Comparison of ENCODE assay signal across 9 mouse cellular contexts in the genomic region with DNA sequence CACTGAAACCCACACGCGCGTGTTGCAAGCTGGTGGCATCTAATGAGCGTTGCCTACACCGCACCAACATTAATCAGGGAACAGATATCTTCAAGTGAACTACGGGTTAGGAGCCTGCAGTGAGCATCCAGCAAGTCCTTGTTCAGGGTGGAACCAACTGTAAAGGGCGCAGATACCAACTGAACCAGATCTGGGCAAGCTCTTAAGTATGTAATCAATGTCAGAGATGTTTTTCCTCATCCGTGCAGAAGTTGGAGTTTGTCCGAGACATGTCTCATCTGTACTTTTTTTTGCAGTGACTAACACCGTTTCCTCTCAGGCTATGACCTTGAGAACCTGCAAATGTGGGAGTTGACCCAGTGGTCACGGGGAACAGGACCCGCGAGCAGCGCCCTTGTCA. TPM values are rescaled to one million over a fixed set of nuclear protein-coding genes. Genes with fewer than 3 reads are reported as not detected.
DNase-seq lines count a peak whose midpoint lies in the region; ATAC-seq lines count a peak whose summit lies in the region.
"Had no signal": no experiment of that assay in that cellular context is flagged by ENCODE, and none has a peak within 500 bp of the region (broad histone marks: within the 10 kb centered on the region; RNA-seq: fewer than 3 reads in every experiment).

No protein-coding gene starts in this region.

- ATAC-seq in heart, embryonic 15.5 days (replicated peaks; ENCODE audit: insufficient number of reproducible peaks, insufficient read depth, low FRiP score, low read depth) = no peak
- peak; percentile 11; the same call in 1 of the 2 replicates for ATAC-seq in embryonic facial prominence, embryonic 11.5 days (replicated peaks; ENCODE audit: insufficient number of reproducible peaks, low FRiP score, low TSS enrichment, low read depth)
- no peak for ATAC-seq in hindbrain, embryonic 14.5 days (ENCODE audit: low FRiP score)
- ATAC-seq in midbrain, embryonic 14.5 days (ENCODE audit: low FRiP score, low TSS enrichment) = no peak

- H3K4me1 ChIP-seq in heart, embryonic 15.5 days (replicated peaks) = peaks cover 19% of the 10 kb centered on the region
- peaks cover 2% of the 10 kb centered on the region; the same call in 1 of the 2 replicates for H3K4me1 ChIP-seq in embryonic facial prominence, embryonic 11.5 days (ENCODE audit: control insufficient read depth, insufficient read depth, low read length)
- H3K4me1 ChIP-seq in hindbrain, embryonic 14.5 days (replicated peaks; ENCODE audit: control insufficient read depth, insufficient read depth, low read length) = no peaks in the 10 kb centered on the region; the same call in 1 of the 2 replicates
- H3K4me1 ChIP-seq in midbrain, embryonic 14.5 days (ENCODE audit: control insufficient read depth, insufficient read depth, low read length) = peaks cover 6% of the 10 kb centered on the region; the same call in 1 of the 2 replicates

- peak overlapping the region; percentile 57 for H3K4me3 ChIP-seq in heart, embryonic 15.5 days
- peak overlapping the region; percentile 23; the same call in 1 of the 2 replicates for H3K4me3 ChIP-seq in embryonic facial prominence, embryonic 11.5 days (ENCODE audit: low read depth, low read length)
- H3K4me3 ChIP-seq in hindbrain, embryonic 14.5 days (replicated peaks; ENCODE audit: low read length) = peak overlapping the region; percentile 37
- peak overlapping the region; percentile 52 for H3K4me3 ChIP-seq in midbrain, embryonic 14.5 days (replicated peaks; ENCODE audit: low read depth, low read length)

- H3K27ac ChIP-seq in heart, embryonic 15.5 days = no peak overlapping the region
- H3K27ac ChIP-seq in embryonic facial prominence, embryonic 11.5 days (replicated peaks; ENCODE audit: low read depth, low read length) = no peak overlapping the region
- no peak overlapping the region for H3K27ac ChIP-seq in hindbrain, embryonic 14.5 days
- no peak overlapping the region for H3K27ac ChIP-seq in midbrain, embryonic 14.5 days (replicated peaks; ENCODE audit: low read depth, low read length)

- DNase-seq in heart, postnatal 10 days = no peak
- DNase-seq in embryonic facial prominence, embryonic 11.5 days (ENCODE audit: low spot score) = no peak
- no peak for DNase-seq in hindbrain, embryonic 14.5 days (ENCODE audit: low spot score)
- no peak for DNase-seq in midbrain, embryonic 14.5 days
- no peak for DNase-seq in layer of hippocampus, adult 18-20 months (ENCODE audit: low spot score in 2 of 2)
- DNase-seq in right cerebral cortex, postnatal 14 days = no peak
- no peak for DNase-seq in cerebellum, adult 9-10 months

- no peak overlapping the region for H3K9ac ChIP-seq in heart, embryonic 15.5 days
- no peak overlapping the region for H3K9ac ChIP-seq in embryonic facial prominence, embryonic 11.5 days (replicated peaks; ENCODE audit: low read length)
- H3K9ac ChIP-seq in hindbrain, embryonic 14.5 days = peak overlapping the region; percentile 35; the same call in 1 of the 2 replicates
- no peak overlapping the region for H3K9ac ChIP-seq in midbrain, embryonic 14.5 days (replicated peaks; ENCODE audit: low read length)

- peaks cover 36% of the 10 kb centered on the region for H3K27me3 ChIP-seq in heart, embryonic 15.5 days
- H3K27me3 ChIP-seq in embryonic facial prominence, embryonic 11.5 days (ENCODE audit: control insufficient read depth, insufficient read depth, low read length) = peaks cover 20% of the 10 kb centered on the region
- H3K27me3 ChIP-seq in hindbrain, embryonic 14.5 days (ENCODE audit: control insufficient read depth, insufficient read depth, low read length) = peaks cover 62% of the 10 kb centered on the region
- peaks cover 40% of the 10 kb centered on the region for H3K27me3 ChIP-seq in midbrain, embryonic 14.5 days (ENCODE audit: control insufficient read depth, insufficient read depth, low read length)

- no peaks in the 10 kb centered on the region for H3K36me3 ChIP-seq in heart, embryonic 15.5 days
- no peaks in the 10 kb centered on the region for H3K36me3 ChIP-seq in embryonic facial prominence, embryonic 11.5 days (replicated peaks; ENCODE audit: control insufficient read depth, insufficient read depth, low read depth, low read length)
- H3K36me3 ChIP-seq in hindbrain, embryonic 14.5 days (replicated peaks; ENCODE audit: control insufficient read depth, insufficient read depth) = no peaks in the 10 kb centered on the region
- no peaks in the 10 kb centered on the region for H3K36me3 ChIP-seq in midbrain, embryonic 14.5 days (ENCODE audit: control insufficient read depth, insufficient read depth, low read length)
- H3K36me3 ChIP-seq: G1E had no signal

- WGBS in heart, embryonic 15.5 days = 30% methylated on average over 14 of the region's 14 CpGs
- 34% methylated on average over 14 of the region's 14 CpGs for WGBS in embryonic facial prominence, embryonic 11.5 days
- WGBS in hindbrain, embryonic 14.5 days = 35% methylated on average over 14 of the region's 14 CpGs
- WGBS in midbrain, embryonic 14.5 days = 36% methylated on average over 14 of the region's 14 CpGs

- no peaks in the 10 kb centered on the region for H3K9me3 ChIP-seq in heart, embryonic 15.5 days (replicated peaks)
- H3K9me3 ChIP-seq in embryonic facial prominence, embryonic 11.5 days (replicated peaks; ENCODE audit: control insufficient read depth, low read length) = no peaks in the 10 kb centered on the region
- no peaks in the 10 kb centered on the region for H3K9me3 ChIP-seq in hindbrain, embryonic 14.5 days (ENCODE audit: control insufficient read depth, low read length)
- no peaks in the 10 kb centered on the region for H3K9me3 ChIP-seq in midbrain, embryonic 14.5 days (ENCODE audit: control insufficient read depth, low read length)

- intact Hi-C loops in heart, postnatal 10 days (cut with DNase I) = loop anchor here (2.0 kb wide), 2 partner anchors 20 to 56 kb away; a partner anchor contains a TSS

- H3K4me2 ChIP-seq in heart, embryonic 15.5 days = peak overlapping the region; percentile 85
- peak overlapping the region; percentile 67 for H3K4me2 ChIP-seq in embryonic facial prominence, embryonic 11.5 days (ENCODE audit: low read depth, low read length)
- peak overlapping the region; percentile 91 for H3K4me2 ChIP-seq in hindbrain, embryonic 14.5 days (replicated peaks)
- peak overlapping the region; percentile 92 for H3K4me2 ChIP-seq in midbrain, embryonic 14.5 days (ENCODE audit: low read length)

RNA-seq across cellular contexts. Expression of a gene that starts 0.6 kb away (rescaled TPM):
- not detected in 2 replicates for polyA plus RNA-seq in heart, embryonic 15.5 days (2015; fragmentation: Nextera tagmentation; extraction: Ambion mirVana)
- not detected for total RNA-seq in heart, postnatal 10 days (2021)
- polyA plus RNA-seq in embryonic facial prominence, embryonic 11.5 days (2014; fragmentation: Nextera tagmentation; extraction: Ambion mirVana) = 0.15 and 0.17 TPM in 2 replicates
- polyA plus RNA-seq in hindbrain, embryonic 14.5 days (2014; fragmentation: Nextera tagmentation; extraction: Ambion mirVana) = 1.6 and 2.1 TPM in 2 replicates
- 0.41 and 0.80 TPM in 2 replicates for polyA plus RNA-seq in midbrain, embryonic 14.5 days (2014; fragmentation: Nextera tagmentation; extraction: Ambion mirVana)
- total RNA-seq in layer of hippocampus, adult 18-20 months (2021) = 10 to 100 TPM; 17.5 to 19.7 TPM
- polyA plus RNA-seq: G1E had no signal

RNA-seq across cellular contexts. Expression of a gene that starts 55.6 kb away (rescaled TPM):
- polyA plus RNA-seq in heart, embryonic 15.5 days (2015; fragmentation: Nextera tagmentation; extraction: Ambion mirVana) = 13.6 and 14.4 TPM in 2 replicates
- 10 to 100 TPM; 11.1 to 14.8 TPM for total RNA-seq in heart, postnatal 10 days (2021)
- 29.7 and 34.5 TPM in 2 replicates for polyA plus RNA-seq in embryonic facial prominence, embryonic 11.5 days (2014; fragmentation: Nextera tagmentation; extraction: Ambion mirVana)
- polyA plus RNA-seq in hindbrain, embryonic 14.5 days (2014; fragmentation: Nextera tagmentation; extraction: Ambion mirVana) = 25.1 and 26.2 TPM in 2 replicates
- polyA plus RNA-seq in midbrain, embryonic 14.5 days (2014; fragmentation: Nextera tagmentation; extraction: Ambion mirVana) = 25.7 and 32.2 TPM in 2 replicates
- total RNA-seq in layer of hippocampus, adult 18-20 months (2021) = 10 to 100 TPM; 21.3 TPM
